Mouse (Mus musculus): ENCODE results near the gene Fem1b.

DNA sequence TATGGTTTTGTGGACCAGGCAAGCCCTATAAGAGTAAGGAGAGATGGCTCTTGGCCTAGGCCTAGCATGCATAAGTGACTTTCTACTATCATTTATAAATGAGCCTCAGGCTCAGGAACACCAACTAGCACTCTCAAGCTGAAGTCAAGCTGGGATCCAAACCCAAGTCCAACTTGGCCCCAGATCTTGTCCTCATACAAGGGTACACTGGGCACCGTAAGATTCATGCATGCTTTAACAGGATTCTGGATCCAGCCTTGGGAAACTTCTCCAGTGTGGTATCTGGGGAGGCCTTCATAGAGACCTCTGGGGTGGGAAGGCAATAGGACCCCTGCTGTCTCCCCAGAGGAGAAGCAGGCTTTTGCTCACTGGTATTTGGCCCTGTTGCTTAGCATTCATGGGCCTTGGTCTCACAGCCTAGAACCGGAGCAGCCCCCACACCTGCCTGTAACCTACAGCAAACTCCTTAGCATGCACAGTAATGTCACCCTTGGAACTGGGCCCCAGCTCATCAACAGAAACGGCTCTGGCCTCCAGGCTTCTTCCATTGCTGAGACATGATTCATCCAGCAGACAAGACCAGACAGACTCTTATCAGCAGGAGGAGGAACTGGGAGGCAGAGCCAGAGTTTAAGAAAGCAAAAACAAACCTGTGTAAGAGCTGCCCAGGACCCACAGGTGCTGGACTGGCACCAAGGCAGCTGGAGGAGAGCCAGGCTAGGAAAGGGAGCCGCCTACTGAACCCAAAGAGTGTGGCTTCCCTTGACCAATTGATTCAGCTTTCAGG is 6.3 kb upstream of the Fem1b start:
- TF ChIP-seq CTCF (IDR thresholded peaks at IDR 0.05; ENCODE audit: control insufficient read depth, insufficient read depth, low read length) (no peak), POLR2A (IDR thresholded peaks at IDR 0.05; ENCODE audit: borderline replicate concordance, control insufficient read depth, low read depth, low read length) (no peak)
